ENCODE assay signal across 16 mouse cellular contexts in the genomic region with DNA sequence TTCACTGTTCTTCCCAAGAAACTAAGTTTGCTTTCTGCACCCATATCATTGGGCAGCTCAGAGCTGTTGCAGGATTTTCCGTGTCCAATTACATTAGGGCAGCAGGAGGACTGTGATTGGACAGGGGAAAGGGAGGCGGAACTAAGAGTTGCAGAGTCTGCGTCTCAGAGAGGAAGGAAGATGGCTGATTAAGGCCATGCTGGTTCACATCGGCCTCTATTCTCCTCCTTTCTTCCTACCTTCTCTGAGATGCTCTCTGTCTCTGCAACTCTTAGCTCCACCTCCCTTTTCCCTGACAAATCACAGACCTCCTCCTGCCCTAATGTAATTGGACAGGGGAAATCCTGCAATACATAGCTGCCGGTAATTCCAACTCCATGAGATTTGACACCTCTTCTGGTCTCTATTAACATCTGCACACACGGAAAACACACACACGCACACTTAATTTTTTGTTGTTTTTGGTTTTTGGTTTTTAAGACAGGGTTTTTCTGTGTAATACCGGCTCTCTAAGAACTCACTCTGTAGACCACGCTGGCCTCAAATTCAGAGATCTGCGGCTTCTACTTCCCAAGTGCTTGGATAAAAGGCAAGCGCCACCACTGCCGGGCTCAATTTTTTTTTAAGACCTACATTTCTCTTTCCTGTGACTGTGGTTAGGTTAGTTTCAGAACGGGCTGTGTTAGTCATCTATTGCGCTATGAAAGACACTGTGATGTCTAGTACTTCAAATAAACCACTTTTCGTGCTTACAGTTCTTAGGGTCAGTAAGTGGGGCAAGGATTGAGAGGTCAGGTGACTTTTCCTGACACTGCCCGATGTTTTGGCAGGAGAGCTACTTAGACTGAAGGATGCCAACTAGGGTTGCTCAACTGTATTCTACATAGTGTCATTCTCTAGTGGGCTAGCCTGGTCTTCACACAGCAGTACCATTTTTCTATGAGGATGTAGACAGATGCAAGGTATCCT.
DNase-seq lines count a peak whose midpoint lies in the region; TF ChIP-seq lines count a peak whose summit lies in the region.
"Had no signal": no experiment of that assay in that cellular context is flagged by ENCODE, and none has a peak within 500 bp of the region (broad histone marks: within the 10 kb centered on the region; RNA-seq: fewer than 3 reads in every experiment).

No protein-coding gene starts in this region.

- intact Hi-C loops in left cerebral cortex, postnatal 25 days (cut with DNase I), result no loop called here

- peak overlapping the region; percentile 33; the same call in 1 of the 2 replicates for H3K27ac ChIP-seq in spleen, adult 2 months (ENCODE audit: insufficient read depth, low read length)
- H3K27ac ChIP-seq: heart, embryonic 13.5 days; intestine, embryonic 15.5 days; layer of hippocampus, adult 2 months; left cerebral cortex, adult 2 months; midbrain, embryonic 12.5 days had no signal

- 35% methylated on average over 16 of the region's 16 CpGs for WGBS in spleen, adult 2 months

- no peak for DNase-seq in spleen, adult 2 months (ENCODE audit: low read depth in 1 of 2, low spot score in 2 of 2)
- DNase-seq in spleen, postnatal 36 days (ENCODE audit: low spot score in 2 of 2), result no peak
- peak; percentile 4 for DNase-seq in adipocyte (ENCODE audit: low spot score)
- DNase-seq in natural killer cell, adult 2 months (ENCODE audit: low spot score in 2 of 2), result peak; percentile 15 to 26
- DNase-seq in left cerebral cortex, postnatal 25 days (ENCODE audit: low spot score in 2 of 2), result no peak
- no peak for DNase-seq in cerebellum, postnatal 14 days
- DNase-seq in cerebellum, postnatal 25 days, result no peak
- DNase-seq in cerebellum, adult 8-10 months, result no peak
- DNase-seq: cerebellum, adult 18-20 months; embryo, embryonic 11 days had no signal

- peaks cover 18% of the 10 kb centered on the region; the same call in 1 of the 2 replicates for H3K4me1 ChIP-seq in spleen, adult 2 months (ENCODE audit: control insufficient read depth, insufficient read depth, insufficient read length)
- H3K4me1 ChIP-seq: heart, embryonic 13.5 days; intestine, embryonic 15.5 days; midbrain, embryonic 12.5 days had no signal

- H3K27me3 ChIP-seq in spleen, adult 2 months (ENCODE audit: control insufficient read depth, insufficient read depth, low read length), result no peaks in the 10 kb centered on the region
- H3K27me3 ChIP-seq: heart, embryonic 13.5 days; intestine, embryonic 15.5 days; midbrain, embryonic 12.5 days had no signal

- TF ChIP-seq CTCF in spleen, adult 2 months (IDR thresholded peaks at IDR 0.05; ENCODE audit: extremely low read depth, insufficient read depth, insufficient read length, insufficient replicate concordance), result no peak

- no peaks in the 10 kb centered on the region for H3K36me3 ChIP-seq in spleen, adult 2 months (ENCODE audit: control insufficient read depth, insufficient read depth, low read length)
- H3K36me3 ChIP-seq: heart, embryonic 13.5 days; intestine, embryonic 15.5 days; midbrain, embryonic 12.5 days had no signal

- TF ChIP-seq POLR2A in spleen, adult 2 months (IDR thresholded peaks at IDR 0.05; ENCODE audit: low read depth, low read length), result no peak

- H3K4me3 ChIP-seq in spleen, adult 2 months (ENCODE audit: extremely low read depth, insufficient read depth, insufficient read length), result no peak overlapping the region
- H3K4me3 ChIP-seq: heart, embryonic 13.5 days; intestine, embryonic 15.5 days; layer of hippocampus, adult 2 months; left cerebral cortex, adult 2 months; midbrain, embryonic 12.5 days; myocyte had no signal

Comparison
In these comparisons a context has a peak if more than half of its experiments do, and no peak if none do; other contexts are left out.
1. DNase-seq: peak in adipocyte (single experiment) and natural killer cell, adult 2 months (2 of 2); none in spleen, adult 2 months (0 of 2), spleen, postnatal 36 days (0 of 2), left cerebral cortex, postnatal 25 days (0 of 2), cerebellum, postnatal 14 days (0 of 2), cerebellum, postnatal 25 days (0 of 2) and cerebellum, adult 8-10 months (single experiment).